Mouse (Mus musculus) adrenal gland, postnatal 14 days (tissue): ENCODE measurements at regions not wholly inside any gene's neighbourhood (a gene's known extent, or its start where the extent isn't known, plus 50 kb on each side); places are given as distances from the start of the nearest gene placed in this dataset.

Source experiments
- DNase-seq: peaks from one replicate; pipeline ENCODE4 v3.0.0; 2021; ENCODE audit warnings: mixed read lengths

GRCm38 (mm10) chr5:103305716-103306447 is 94.7 kb upstream of the Mapk10 start:
- DNase-seq = no peak

GRCm38 (mm10) chr5:103304975-103305374 is 93.8 kb upstream of the Mapk10 start:
- no peak for DNase-seq

GRCm38 (mm10) chr5:103302744-103303143 is 91.6 kb upstream of the Mapk10 start:
- DNase-seq = no peak

- DNase-seq = peak; percentile 7
These were observed 90.2 kb upstream of the Mapk10 start for GRCm38 (mm10) chr5:103301303-103301702.

- no peak for DNase-seq
These were observed 82.8 kb upstream of the Mapk10 start for GRCm38 (mm10) chr5:103293953-103294352.

GRCm38 (mm10) chr5:103291691-103292090 is 80.6 kb upstream of the Mapk10 start:
- no peak for DNase-seq

GRCm38 (mm10) chr5:103291219-103291618 is 80.1 kb upstream of the Mapk10 start:
- DNase-seq = no peak

- no peak for DNase-seq
These were observed 58.1 kb upstream of the Mapk10 start for GRCm38 (mm10) chr5:103269206-103269605.

GRCm38 (mm10) chr5:103264903-103265302 is 53.8 kb upstream of the Mapk10 start:
- DNase-seq = no peak

GRCm38 (mm10) chr5:103261406-103261805 is 50.3 kb upstream of the Mapk10 start:
- no peak for DNase-seq
